Mouse (Mus musculus): ENCODE data around the gene Fastkd3.

The Fastkd3 gene

GRCm38 (mm10) chr13:68607652-68608405 lies 25.8 kb downstream of the Fastkd3 start:
- peak; percentile 21 for DNase-seq (ENCODE audit: low spot score)

- no peak for DNase-seq (ENCODE audit: low spot score)
Measured at GRCm38 (mm10) chr13:68622792-68623191, 40.8 kb downstream of the Fastkd3 start.

GRCm38 (mm10) chr13:68627041-68627440 lies 45.0 kb downstream of the Fastkd3 start:
- DNase-seq (ENCODE audit: low spot score) = no peak
